Mouse (Mus musculus): ENCODE measurements at regions not wholly inside any gene's neighbourhood (a gene's known extent, or its start where the extent isn't known, plus 50 kb on each side); places are given as distances from the start of the nearest gene placed in this dataset.

GRCm38 (mm10) chr9:120689025-120689424 is 117.8 kb downstream of the Rpl14 start:
- TF ChIP-seq CTCF (IDR thresholded peaks at IDR 0.05; ENCODE audit: insufficient read depth, low read length) (no peak), POLR2A (IDR thresholded peaks at IDR 0.05; ENCODE audit: borderline replicate concordance, extremely low read depth, low read depth, low read length) (no peak)
